Mouse (Mus musculus) leukemia stem cell, adult 10-12 weeks (primary cell): ENCODE data around the gene Thrb. TPM values are rescaled to one million over a fixed set of nuclear protein-coding genes. Genes with fewer than 3 reads are reported as not detected.

Experiments
- polyA plus RNA-seq: library from polyadenylated mRNA; stranded (reverse); fragments of >175 nt; gene quantifications from 2 replicates; pipeline ENCODE4 v1.2.3, GENCODE M21; 2012; ENCODE audit warnings: low replicate concordance

The Thrb gene
- polyA plus RNA-seq: 0.03 and 0.07 TPM in 2 replicates

GRCm38 (mm10) chr14:17659686-17660328 is at the start of gene Thrb:
Gene Thrb (plus strand): TSS chr14:17660261.

